Mouse (Mus musculus) cerebellum, adult 2 months (tissue): ENCODE measurements around the gene Nckap1l.

Experiments
- CTCF ChIP-seq: fragments of 200-500 bp; IDR thresholded peaks from 2 replicates; pipeline ENCODE4 v1.5.1; 2011; ENCODE audit warnings: low read depth, mild to moderate bottlenecking, control low read depth, low read length, moderate library complexity, borderline replicate concordance; ENCODE audit not compliant: insufficient read depth
- POLR2A ChIP-seq: fragments of 200-500 bp; IDR thresholded peaks from 2 replicates; pipeline ENCODE4 v1.6.1; 2011; ENCODE audit warnings: low read length, control low read depth, borderline replicate concordance; ENCODE audit not compliant: insufficient read depth

- TF ChIP-seq POLR2A (no peak), CTCF (no peak)
These were observed 19.6 kb downstream of the Nckap1l start for GRCm38 (mm10) chr15:103473182-103473581.
